Mouse (Mus musculus): ENCODE measurements around the gene Tmem132c.

- TF ChIP-seq CTCF (IDR thresholded peaks at IDR 0.05; ENCODE audit: insufficient read depth, low read length) (no peak), POLR2A (IDR thresholded peaks at IDR 0.05; ENCODE audit: borderline replicate concordance, extremely low read depth, low read depth, low read length) (no peak)
Measured at GRCm38 (mm10) chr5:127311005-127311331, 69.4 kb downstream of the Tmem132c start.
